In the genomic region with DNA sequence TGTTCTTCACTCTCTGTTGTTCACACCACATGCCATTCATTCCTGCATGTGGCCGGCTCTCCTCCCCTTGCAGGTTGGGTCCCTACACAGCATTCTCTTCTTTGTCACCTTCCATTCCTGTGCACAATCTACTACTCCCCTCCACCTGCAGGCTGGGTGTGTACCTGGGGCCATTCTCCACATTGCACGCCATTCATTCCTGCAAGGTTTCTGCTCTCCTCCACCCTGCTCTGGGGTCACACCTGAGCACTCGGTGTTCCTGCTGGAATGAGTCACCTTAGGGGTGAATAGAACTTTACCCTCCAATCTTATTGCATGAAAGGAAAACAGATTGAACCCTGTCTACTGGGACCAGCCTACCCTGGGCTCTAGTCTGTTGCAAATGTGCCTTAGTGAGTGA, we compare ENCODE assay signal across 27 mouse cellular contexts.
A peak's percentile ranks its signal among the peaks of the same experiment; 100 is the strongest.
DNase-seq lines count a peak whose midpoint lies in the region; ATAC-seq and TF ChIP-seq lines count a peak whose summit lies in the region.
"Had no signal": no experiment of that assay in that cellular context is flagged by ENCODE, and none has a peak within 500 bp of the region (broad histone marks: within the 10 kb centered on the region; RNA-seq: fewer than 3 reads in every experiment).

No protein-coding gene starts in this region.

- TF ChIP-seq EP300 in stomach, postnatal 0 days (optimal IDR thresholded peaks at IDR 0.05), result peak; percentile 83

- no peaks in the 10 kb centered on the region for H3K27me3 ChIP-seq in lung, embryonic 16.5 days (ENCODE audit: control insufficient read depth, insufficient read depth, low read depth, low read length)
- no peaks in the 10 kb centered on the region for H3K27me3 ChIP-seq in intestine, postnatal 0 days (replicated peaks; ENCODE audit: control insufficient read depth, insufficient read depth, low read length)
- H3K27me3 ChIP-seq in stomach, postnatal 0 days (ENCODE audit: control insufficient read depth, insufficient read depth, low read length), result no peaks in the 10 kb centered on the region
- H3K27me3 ChIP-seq in forebrain, embryonic 13.5 days, result no peaks in the 10 kb centered on the region
- H3K27me3 ChIP-seq: embryonic facial prominence, embryonic 13.5 days; kidney, embryonic 15.5 days; midbrain, embryonic 12.5 days; neural tube, embryonic 13.5 days had no signal

- ATAC-seq in lung, embryonic 16.5 days (ENCODE audit: low read depth), result peak; percentile 43; the same call in 1 of the 2 replicates
- ATAC-seq in intestine, postnatal 0 days, result peak; percentile 81
- ATAC-seq in stomach, postnatal 0 days (ENCODE audit: low FRiP score, low TSS enrichment), result peak; percentile 90
- no peak for ATAC-seq in forebrain, embryonic 13.5 days
- ATAC-seq: forebrain, postnatal 0 days; hindbrain, embryonic 16.5 days had no signal

- no peaks in the 10 kb centered on the region for H3K9me3 ChIP-seq in lung, embryonic 16.5 days (ENCODE audit: control insufficient read depth, low read length)
- H3K9me3 ChIP-seq in intestine, postnatal 0 days (ENCODE audit: control insufficient read depth), result no peaks in the 10 kb centered on the region
- H3K9me3 ChIP-seq in stomach, postnatal 0 days (ENCODE audit: control insufficient read depth, low read length), result no peaks in the 10 kb centered on the region
- no peaks in the 10 kb centered on the region for H3K9me3 ChIP-seq in forebrain, embryonic 13.5 days (replicated peaks)
- H3K9me3 ChIP-seq: embryonic facial prominence, embryonic 13.5 days; forebrain, embryonic 10.5 days; kidney, embryonic 15.5 days; megakaryocyte, embryonic 14.5 days; midbrain, embryonic 12.5 days; neural tube, embryonic 13.5 days had no signal

- TF ChIP-seq CTCF in intestine, postnatal 0 days (IDR thresholded peaks at IDR 0.05; ENCODE audit: low read depth), result peak; percentile 18; the same call in 1 of the 2 replicates
- TF ChIP-seq CTCF in stomach, postnatal 0 days (IDR thresholded peaks at IDR 0.05; ENCODE audit: low read depth), result no peak; the same call in 1 of the 2 replicates

- H3K4me3 ChIP-seq in lung, embryonic 16.5 days (ENCODE audit: low read length), result no peak overlapping the region
- H3K4me3 ChIP-seq in intestine, postnatal 0 days (ENCODE audit: low read depth, low read length), result no peak overlapping the region
- no peak overlapping the region for H3K4me3 ChIP-seq in stomach, postnatal 0 days (ENCODE audit: low read depth, low read length)
- no peak overlapping the region for H3K4me3 ChIP-seq in forebrain, embryonic 13.5 days
- H3K4me3 ChIP-seq: embryonic facial prominence, embryonic 13.5 days; forebrain, embryonic 10.5 days; kidney, embryonic 15.5 days; megakaryocyte, embryonic 14.5 days; midbrain, embryonic 12.5 days; neural tube, embryonic 13.5 days had no signal

- 67% methylated on average over 3 of the region's 3 CpGs for WGBS in lung, embryonic 16.5 days
- 46% methylated on average over 3 of the region's 3 CpGs for WGBS in intestine, postnatal 0 days
- WGBS in stomach, postnatal 0 days, result 68% methylated on average over 3 of the region's 3 CpGs
- whole genome bisulfite sequencing in forebrain, embryonic 13.5 days, result 89% methylated on average over 3 of the region's 3 CpGs

- no peak overlapping the region for H3K4me2 ChIP-seq in lung, embryonic 16.5 days (ENCODE audit: low read depth, low read length)
- no peak overlapping the region for H3K4me2 ChIP-seq in intestine, postnatal 0 days (replicated peaks; ENCODE audit: low read depth)
- H3K4me2 ChIP-seq in stomach, postnatal 0 days (replicated peaks; ENCODE audit: low read depth), result no peak overlapping the region
- no peak overlapping the region for H3K4me2 ChIP-seq in forebrain, embryonic 13.5 days
- H3K4me2 ChIP-seq: embryonic facial prominence, embryonic 13.5 days; kidney, embryonic 15.5 days; lung, embryonic 14.5 days; midbrain, embryonic 12.5 days; neural tube, embryonic 13.5 days had no signal

- no peak overlapping the region for H3K9ac ChIP-seq in lung, embryonic 16.5 days (ENCODE audit: low read length)
- H3K9ac ChIP-seq in intestine, postnatal 0 days (ENCODE audit: low read depth, low read length), result no peak overlapping the region
- H3K9ac ChIP-seq in stomach, postnatal 0 days (ENCODE audit: low read length), result no peak overlapping the region
- H3K9ac ChIP-seq in forebrain, embryonic 13.5 days, result no peak overlapping the region
- H3K9ac ChIP-seq: embryonic facial prominence, embryonic 13.5 days; forebrain, postnatal 0 days; kidney, embryonic 15.5 days; liver, embryonic 14.5 days; lung, embryonic 14.5 days; midbrain, embryonic 12.5 days; neural tube, embryonic 13.5 days had no signal

- no peaks in the 10 kb centered on the region for H3K36me3 ChIP-seq in lung, embryonic 16.5 days (ENCODE audit: control insufficient read depth, insufficient read depth, low read length)
- H3K36me3 ChIP-seq in intestine, postnatal 0 days (ENCODE audit: control insufficient read depth, insufficient read depth), result no peaks in the 10 kb centered on the region
- no peaks in the 10 kb centered on the region for H3K36me3 ChIP-seq in stomach, postnatal 0 days (ENCODE audit: control insufficient read depth, insufficient read depth, low read length)
- H3K36me3 ChIP-seq in forebrain, embryonic 13.5 days (ENCODE audit: poor library complexity, severe bottlenecking), result no peaks in the 10 kb centered on the region
- H3K36me3 ChIP-seq: embryonic facial prominence, embryonic 13.5 days; forebrain, embryonic 10.5 days; kidney, embryonic 15.5 days; midbrain, embryonic 12.5 days; neural tube, embryonic 13.5 days had no signal

- no peak for DNase-seq in lung, adult 18-20 months
- DNase-seq in R1 (ENCODE audit: low read depth, low spot score), result peak; percentile 43
- peak; percentile 68 for DNase-seq in stomach, postnatal 0 days (ENCODE audit: low spot score)
- no peak for DNase-seq in right cerebral cortex, postnatal 36 days (ENCODE audit: low spot score in 2 of 2)
- DNase-seq: adrenal gland, adult 8-10 months; cerebellum, adult 11 months; cerebellum, postnatal 10 days; forebrain, postnatal 0 days; gastrocnemius, postnatal 10 days; heart, postnatal 14 days; kidney, adult 11 months; liver; lung, embryonic 14.5 days; lung, postnatal 4 days; thymus, adult 2 months; thymus, postnatal 36 days had no signal

- H3K4me1 ChIP-seq in lung, embryonic 16.5 days (replicated peaks; ENCODE audit: control insufficient read depth, insufficient read depth, low read length), result peaks cover 3% of the 10 kb centered on the region
- H3K4me1 ChIP-seq in intestine, postnatal 0 days (replicated peaks; ENCODE audit: control insufficient read depth, insufficient read depth, low read length), result no peaks in the 10 kb centered on the region
- H3K4me1 ChIP-seq in stomach, postnatal 0 days (replicated peaks; ENCODE audit: control insufficient read depth, insufficient read depth), result 0 out of 2 replicates have a peak, but pooled peaks cover 3% of the 10 kb centered on the region
- H3K4me1 ChIP-seq in forebrain, embryonic 13.5 days, result no peaks in the 10 kb centered on the region
- H3K4me1 ChIP-seq: midbrain, embryonic 12.5 days; neural tube, embryonic 13.5 days had no signal

- H3K27ac ChIP-seq in lung, embryonic 16.5 days (ENCODE audit: low read length), result no peak overlapping the region
- no peak overlapping the region for H3K27ac ChIP-seq in intestine, postnatal 0 days (ENCODE audit: low read depth, low read length)
- peak overlapping the region; percentile 74 for H3K27ac ChIP-seq in stomach, postnatal 0 days (replicated peaks)
- no peak overlapping the region for H3K27ac ChIP-seq in forebrain, embryonic 13.5 days
- H3K27ac ChIP-seq: embryonic facial prominence, embryonic 13.5 days; forebrain, embryonic 10.5 days; kidney, embryonic 15.5 days; liver, embryonic 14.5 days; midbrain, embryonic 12.5 days; neural tube, embryonic 13.5 days had no signal

Comparison
In these comparisons a context has a peak if more than half of its experiments do, and no peak if none do; other contexts are left out.
1. DNase-seq: peak in R1 (single experiment) and stomach, postnatal 0 days (single experiment); none in lung, adult 18-20 months (0 of 2) and right cerebral cortex, postnatal 36 days (0 of 2).